Mouse (Mus musculus) CH12.LX (cell line): ENCODE data around the gene Rnf128.

Experiments used
- CTCF ChIP-seq, 2 experiments: IDR thresholded peaks in 1 of 2; conservative IDR thresholded peaks in 1 of 2; 2 replicates each; pipeline ENCODE4 v1.5.1; 2011 to 2012; ENCODE audit warnings: low read depth in 2 of 2, low read length in 2 of 2, improper control_type of control experiment in 1 of 2, inconsistent platforms in 1 of 2, mild to moderate bottlenecking in 1 of 2, moderate library complexity in 1 of 2
- E2F4 ChIP-seq: IDR thresholded peaks from 2 replicates; pipeline ENCODE4 v1.6.1; 2011; ENCODE audit warnings: low read depth, low read length, improper control_type of control experiment; ENCODE audit not compliant: insufficient replicate concordance
- EP300 ChIP-seq: IDR thresholded peaks from 2 replicates; pipeline ENCODE4 v1.6.1; 2011; ENCODE audit warnings: low read length, improper control_type of control experiment
- JUND ChIP-seq: conservative IDR thresholded peaks from 2 replicates; pipeline ENCODE4 v1.6.1; 2011; ENCODE audit warnings: low read depth, low read length, improper control_type of control experiment
- MAFK ChIP-seq: IDR thresholded peaks from 2 replicates; pipeline ENCODE4 v1.6.1; 2011; ENCODE audit warnings: low read length, improper control_type of control experiment; ENCODE audit not compliant: insufficient replicate concordance
- MAX ChIP-seq: IDR thresholded peaks from 2 replicates; pipeline ENCODE4 v1.6.1; 2011; ENCODE audit warnings: low read length, improper control_type of control experiment
- NELFE ChIP-seq: IDR thresholded peaks from 2 replicates; pipeline ENCODE4 v1.6.1; 2011; ENCODE audit warnings: low read depth, low read length, improper control_type of control experiment
- NRF1 ChIP-seq: IDR thresholded peaks from 2 replicates; pipeline ENCODE4 v1.6.1; 2014; ENCODE audit warnings: low read depth, mild to moderate bottlenecking, inconsistent platforms, low read length, improper control_type of control experiment, moderate library complexity
- POLR2A ChIP-seq: IDR thresholded peaks from 2 replicates; pipeline ENCODE4 v1.6.1; 2011; ENCODE audit warnings: low read depth, mild to moderate bottlenecking, improper control_type of control experiment, low read length

DNA sequence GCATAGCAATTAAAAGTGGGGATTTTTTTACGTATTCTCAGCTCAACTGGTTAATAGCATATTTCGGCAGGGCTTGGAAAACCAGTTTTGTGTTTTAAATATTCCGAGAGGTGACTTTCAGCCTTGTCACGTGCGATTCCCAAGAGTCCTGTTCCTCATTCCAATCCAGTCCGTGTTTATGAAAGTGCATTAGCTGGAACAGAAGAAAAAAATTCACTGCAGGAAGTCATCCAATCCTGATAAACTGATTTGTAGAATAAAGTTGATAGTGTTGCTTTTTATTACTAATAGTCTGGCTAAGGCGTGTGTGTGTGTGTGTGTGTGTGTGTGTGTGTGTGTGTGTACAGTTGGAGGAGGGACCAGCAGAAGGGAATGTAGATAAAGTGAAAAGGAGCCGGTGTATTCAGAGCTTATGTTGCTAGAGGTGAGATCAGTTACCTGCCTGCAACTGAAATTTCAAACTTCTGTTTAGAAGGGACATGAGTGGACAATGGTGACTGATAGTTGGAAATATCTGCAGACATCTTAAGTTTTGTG, at the start of gene Rnf128:
- TF ChIP-seq CTCF (conservative IDR thresholded peaks at IDR 0.05 in 1 of 2, IDR thresholded peaks at IDR 0.05 in 1 of 2; ENCODE audit: low read depth in 2 of 2, low read length in 2 of 2) (no peak), JUND (no peak), NELFE (no peak), EP300 (no peak), MAX (no peak), MAFK (no peak), NRF1 (no peak), POLR2A (no peak), E2F4 (no peak)
